Mouse (Mus musculus): ENCODE data around the gene Npepl1. TPM values are rescaled to one million over a fixed set of nuclear protein-coding genes. Genes with fewer than 3 reads are reported as not detected.

The Npepl1 gene
- polyA plus RNA-seq, 1 experiment from 2014 or later = 60.2 TPM

GRCm38 (mm10) chr2:174118141-174118540 lies 8.0 kb downstream of the Npepl1 start:
- H3K4me2 ChIP-seq (replicated peaks; ENCODE audit: low read depth, low read length) = no peak overlapping the region
- TF ChIP-seq CTCF (IDR thresholded peaks at IDR 0.05) (0 out of 2 replicates have a peak, but pooled peaks have one; percentile 11), EP300 (IDR thresholded peaks at IDR 0.05) (no peak)
- no peaks in the 10 kb centered on the region for H3K9me3 ChIP-seq (ENCODE audit: low read length)
- no peak overlapping the region for H3K4me3 ChIP-seq (ENCODE audit: low read depth, low read length)
- WGBS = 71% methylated on average over 11 of the region's 11 CpGs
- no peak overlapping the region for H3K9ac ChIP-seq (replicated peaks; ENCODE audit: low read depth)
- no peaks in the 10 kb centered on the region for H3K27me3 ChIP-seq (replicated peaks; ENCODE audit: insufficient read depth, low read length)
- no peak overlapping the region for H3K27ac ChIP-seq (ENCODE audit: low read length)
- H3K4me1 ChIP-seq (ENCODE audit: insufficient read depth, low read depth, low read length) = no peaks in the 10 kb centered on the region
- ATAC-seq (no peak), DNase-seq (ENCODE audit: low spot score) (no peak)
- H3K36me3 ChIP-seq (ENCODE audit: insufficient read depth, low read length) = peaks cover 30% of the 10 kb centered on the region

DNA sequence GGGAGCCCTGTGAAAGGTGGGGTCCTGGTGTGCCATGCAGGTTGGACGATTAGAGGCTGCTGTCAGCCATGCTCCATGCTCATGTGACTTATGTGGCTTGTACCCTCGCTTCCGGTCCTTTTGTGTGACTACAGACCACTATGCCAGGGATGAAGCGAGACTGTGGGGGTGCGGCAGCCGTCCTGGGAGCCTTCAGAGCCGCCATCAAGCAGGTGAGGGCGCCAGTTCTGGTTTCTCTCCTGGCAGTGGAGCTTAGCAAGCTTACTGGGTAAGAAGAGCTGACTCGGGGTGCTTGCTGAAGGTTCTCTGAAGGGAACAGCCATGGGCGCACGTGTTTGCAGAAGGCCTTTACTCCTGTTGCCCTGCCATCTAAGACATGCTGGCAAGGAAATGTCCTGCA lies 9.1 kb downstream of the Npepl1 start:
- H3K27ac ChIP-seq (ENCODE audit: low read length) = no peak overlapping the region
- no peaks in the 10 kb centered on the region for H3K27me3 ChIP-seq (replicated peaks; ENCODE audit: insufficient read depth, low read length)
- no peak overlapping the region for H3K4me2 ChIP-seq (replicated peaks; ENCODE audit: low read depth, low read length)
- no peaks in the 10 kb centered on the region for H3K9me3 ChIP-seq (ENCODE audit: low read length)
- peaks cover 30% of the 10 kb centered on the region for H3K36me3 ChIP-seq (ENCODE audit: insufficient read depth, low read length)
- H3K9ac ChIP-seq (replicated peaks; ENCODE audit: low read depth) = no peak overlapping the region
- ATAC-seq (no peak), DNase-seq (ENCODE audit: low spot score) (no peak)
- whole genome bisulfite sequencing = 90% methylated on average over 11 of the region's 11 CpGs
- H3K4me3 ChIP-seq (ENCODE audit: low read depth, low read length) = no peak overlapping the region
- no peaks in the 10 kb centered on the region for H3K4me1 ChIP-seq (ENCODE audit: insufficient read depth, low read depth, low read length)
- TF ChIP-seq CTCF (IDR thresholded peaks at IDR 0.05) = no peak
- TF ChIP-seq EP300 (IDR thresholded peaks at IDR 0.05) = no peak

- TF ChIP-seq EP300 (IDR thresholded peaks at IDR 0.05) = no peak
- TF ChIP-seq CTCF (IDR thresholded peaks at IDR 0.05) = no peak
- Histone ChIP-seq H3K4me1 (ENCODE audit: insufficient read depth, low read depth, low read length) (no peaks in the 10 kb centered on the region), H3K9ac (replicated peaks; ENCODE audit: low read depth) (no peak overlapping the region), H3K36me3 (ENCODE audit: insufficient read depth, low read length) (peaks cover 23% of the 10 kb centered on the region), H3K4me2 (replicated peaks; ENCODE audit: low read depth, low read length) (no peak overlapping the region), H3K27ac (ENCODE audit: low read length) (no peak overlapping the region), H3K27me3 (replicated peaks; ENCODE audit: insufficient read depth, low read length) (no peaks in the 10 kb centered on the region), H3K9me3 (ENCODE audit: low read length) (no peaks in the 10 kb centered on the region), H3K4me3 (ENCODE audit: low read depth, low read length) (no peak overlapping the region)
- 91% methylated on average over 19 of the region's 19 CpGs for WGBS
- no peak for DNase-seq (ENCODE audit: low spot score)
- no peak for ATAC-seq
These were observed 10.5 kb downstream of the Npepl1 start for GRCm38 (mm10) chr2:174120631-174121030.

DNA sequence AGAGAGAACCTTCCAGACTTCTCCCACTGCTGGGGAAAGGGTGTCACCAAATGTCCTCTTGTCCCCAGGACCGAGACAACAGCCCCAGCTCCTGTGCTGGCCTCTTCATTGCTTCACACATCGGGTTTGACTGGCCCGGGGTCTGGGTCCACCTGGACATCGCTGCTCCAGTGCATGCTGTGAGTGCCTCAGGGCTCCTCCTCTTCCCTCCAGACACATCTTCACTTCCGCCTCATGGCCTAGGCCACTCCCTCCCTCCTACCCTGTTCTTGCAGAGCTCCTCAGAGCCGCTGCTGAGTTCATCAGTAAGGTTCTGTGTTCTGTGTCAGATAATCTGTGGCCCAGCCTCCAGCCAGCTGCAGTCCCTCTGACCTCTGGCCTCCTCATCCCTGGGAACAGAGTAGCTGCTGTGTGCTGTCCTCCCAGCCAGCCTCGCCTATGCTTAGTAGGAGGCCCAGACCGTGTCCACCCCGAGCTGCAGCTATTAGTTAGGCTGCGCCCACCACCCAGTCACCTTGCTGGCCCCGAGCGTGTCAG lies 11.3 kb downstream of the Npepl1 start:
- no peak for TF ChIP-seq EP300 (IDR thresholded peaks at IDR 0.05)
- no peak for TF ChIP-seq CTCF (IDR thresholded peaks at IDR 0.05)
- H3K4me1 ChIP-seq (ENCODE audit: insufficient read depth, low read depth, low read length) = no peaks in the 10 kb centered on the region
- DNase-seq (ENCODE audit: low spot score) (no peak), ATAC-seq (peak; percentile 58)
- H3K9ac ChIP-seq (replicated peaks; ENCODE audit: low read depth) = no peak overlapping the region
- 79% methylated on average over 12 of the region's 12 CpGs for WGBS
- H3K9me3 ChIP-seq (ENCODE audit: low read length) = no peaks in the 10 kb centered on the region
- no peak overlapping the region for H3K4me2 ChIP-seq (replicated peaks; ENCODE audit: low read depth, low read length)
- H3K4me3 ChIP-seq (ENCODE audit: low read depth, low read length) = no peak overlapping the region
- H3K27ac ChIP-seq (ENCODE audit: low read length) = no peak overlapping the region
- H3K36me3 ChIP-seq (ENCODE audit: insufficient read depth, low read length) = peaks cover 20% of the 10 kb centered on the region
- no peaks in the 10 kb centered on the region for H3K27me3 ChIP-seq (replicated peaks; ENCODE audit: insufficient read depth, low read length)

DNA sequence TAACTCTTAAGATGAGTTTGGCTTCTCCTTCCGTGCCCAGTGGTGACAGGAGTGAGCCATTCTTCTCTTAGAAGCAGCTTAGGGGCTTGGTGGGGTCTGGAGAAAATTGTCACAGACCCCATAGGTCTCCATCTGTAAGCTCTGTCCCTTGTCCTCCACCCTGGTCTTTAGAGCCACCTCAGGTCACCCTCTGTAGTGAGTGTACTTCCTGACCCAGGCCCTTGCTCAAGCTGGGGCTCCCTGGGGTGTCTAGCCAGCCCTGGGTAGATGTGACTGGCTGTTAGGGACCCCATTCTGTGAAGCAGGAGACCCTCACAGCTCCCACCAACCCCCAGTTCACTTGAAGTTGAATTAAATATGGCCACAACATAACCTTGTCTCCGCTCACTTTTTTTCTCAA lies 12.2 kb downstream of the Npepl1 start:
- Histone ChIP-seq H3K4me1 (ENCODE audit: insufficient read depth, low read depth, low read length) (no peaks in the 10 kb centered on the region), H3K27ac (ENCODE audit: low read length) (no peak overlapping the region), H3K9me3 (ENCODE audit: low read length) (no peaks in the 10 kb centered on the region), H3K36me3 (ENCODE audit: insufficient read depth, low read length) (peaks cover 20% of the 10 kb centered on the region), H3K4me2 (replicated peaks; ENCODE audit: low read depth, low read length) (no peak overlapping the region), H3K27me3 (replicated peaks; ENCODE audit: insufficient read depth, low read length) (no peaks in the 10 kb centered on the region), H3K4me3 (ENCODE audit: low read depth, low read length) (no peak overlapping the region), H3K9ac (replicated peaks; ENCODE audit: low read depth) (no peak overlapping the region)
- ATAC-seq = no peak
- 79% methylated on average over 2 of the region's 2 CpGs for WGBS
- no peak for DNase-seq (ENCODE audit: low spot score)
- TF ChIP-seq CTCF (IDR thresholded peaks at IDR 0.05) = no peak
- no peak for TF ChIP-seq EP300 (IDR thresholded peaks at IDR 0.05)

DNA sequence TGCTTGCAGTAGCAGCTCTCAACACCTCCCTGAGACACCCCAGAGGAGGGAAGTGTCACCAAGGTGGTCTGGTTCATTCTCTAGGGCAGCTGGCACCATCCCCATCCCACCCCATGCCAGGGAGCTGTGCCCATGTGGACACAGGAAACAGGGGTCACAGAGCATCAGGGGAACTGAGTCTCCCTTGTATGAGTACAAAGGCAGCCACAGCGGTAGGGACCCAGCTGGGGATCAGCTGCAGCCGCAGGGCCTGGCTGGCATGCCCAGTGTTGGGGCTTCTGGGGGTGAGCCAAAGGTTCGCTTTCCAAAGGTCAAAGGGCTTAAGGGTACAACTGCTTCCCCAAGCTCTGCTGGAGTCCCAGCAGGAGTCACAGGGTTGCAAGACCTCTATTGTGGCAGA lies 13.6 kb downstream of the Npepl1 start:
- peaks cover 20% of the 10 kb centered on the region for H3K36me3 ChIP-seq (ENCODE audit: insufficient read depth, low read length)

More for the DNA sequence above, 13.6 kb downstream of the Npepl1 start:
- no peak for ATAC-seq
- Histone ChIP-seq H3K4me3 (ENCODE audit: low read depth, low read length) (no peak overlapping the region), H3K4me1 (ENCODE audit: insufficient read depth, low read depth, low read length) (no peaks in the 10 kb centered on the region), H3K9me3 (ENCODE audit: low read length) (no peaks in the 10 kb centered on the region), H3K4me2 (replicated peaks; ENCODE audit: low read depth, low read length) (no peak overlapping the region), H3K9ac (replicated peaks; ENCODE audit: low read depth) (no peak overlapping the region), H3K27ac (ENCODE audit: low read length) (no peak overlapping the region), H3K27me3 (replicated peaks; ENCODE audit: insufficient read depth, low read length) (no peaks in the 10 kb centered on the region)
- TF ChIP-seq CTCF (IDR thresholded peaks at IDR 0.05) = no peak
- no peak for TF ChIP-seq EP300 (IDR thresholded peaks at IDR 0.05)
- WGBS = 97% methylated on average over 3 of the region's 3 CpGs
- DNase-seq (ENCODE audit: low spot score) = no peak
